Comparison of ENCODE assay signal across 11 mouse cellular contexts in genomic region chr10:130313531-130313930, GRCm38 (mm10). TPM values are rescaled to one million over a fixed set of nuclear protein-coding genes. Genes with fewer than 3 reads are reported as not detected.
DNase-seq lines count a peak whose midpoint lies in the region; ATAC-seq lines count a peak whose summit lies in the region.
"Had no signal": no experiment of that assay in that cellular context is flagged by ENCODE, and none has a peak within 500 bp of the region (broad histone marks: within the 10 kb centered on the region; RNA-seq: fewer than 3 reads in every experiment).

No protein-coding gene starts in this region.

- no peak overlapping the region for H3K4me2 ChIP-seq in forebrain, embryonic 13.5 days
- H3K4me2 ChIP-seq in forebrain, embryonic 14.5 days (ENCODE audit: low read length) = no peak overlapping the region
- H3K4me2 ChIP-seq: lung, embryonic 15.5 days had no signal

- H3K36me3 ChIP-seq in forebrain, embryonic 13.5 days (ENCODE audit: poor library complexity, severe bottlenecking) = no peaks in the 10 kb centered on the region
- no peaks in the 10 kb centered on the region for H3K36me3 ChIP-seq in forebrain, embryonic 14.5 days (ENCODE audit: control insufficient read depth, insufficient read depth, low read length)
- H3K36me3 ChIP-seq: lung, embryonic 15.5 days had no signal

- H3K4me1 ChIP-seq in forebrain, embryonic 13.5 days = no peaks in the 10 kb centered on the region
- no peaks in the 10 kb centered on the region for H3K4me1 ChIP-seq in forebrain, embryonic 14.5 days (ENCODE audit: control insufficient read depth, insufficient read depth, low read length)
- H3K4me1 ChIP-seq: lung, embryonic 15.5 days had no signal

- peak; percentile 51; the same call in 1 of the 2 replicates for ATAC-seq in forebrain, embryonic 13.5 days
- ATAC-seq in forebrain, embryonic 14.5 days = no peak
- ATAC-seq in frontal cortex, adult (ENCODE audit: low TSS enrichment) = no peak

- H3K4me3 ChIP-seq in forebrain, embryonic 13.5 days = no peak overlapping the region
- no peak overlapping the region for H3K4me3 ChIP-seq in forebrain, embryonic 14.5 days (ENCODE audit: low read depth, low read length)
- H3K4me3 ChIP-seq: lung, embryonic 15.5 days had no signal

- no peak overlapping the region for H3K9ac ChIP-seq in forebrain, embryonic 13.5 days
- no peak overlapping the region for H3K9ac ChIP-seq in forebrain, embryonic 14.5 days (ENCODE audit: low read length)
- H3K9ac ChIP-seq: lung, embryonic 15.5 days had no signal

- no peaks in the 10 kb centered on the region for H3K27me3 ChIP-seq in forebrain, embryonic 13.5 days
- H3K27me3 ChIP-seq in forebrain, embryonic 14.5 days (replicated peaks; ENCODE audit: control insufficient read depth, insufficient read depth, low read length) = no peaks in the 10 kb centered on the region
- H3K27me3 ChIP-seq: lung, embryonic 15.5 days had no signal

- H3K27ac ChIP-seq in forebrain, embryonic 13.5 days = no peak overlapping the region
- H3K27ac ChIP-seq in forebrain, embryonic 14.5 days (ENCODE audit: low read depth, low read length) = no peak overlapping the region
- H3K27ac ChIP-seq: lung, embryonic 15.5 days had no signal

- DNase-seq in forebrain, embryonic 14.5 days (ENCODE audit: low spot score) = no peak
- peak; percentile 90 for DNase-seq in 416B (ENCODE audit: low read depth)
- peak; percentile 28 for DNase-seq in brain, adult 2 months (ENCODE audit: low read depth, low spot score)
- peak; percentile 21 for DNase-seq in lung, postnatal 10 days
- no peak for DNase-seq in gastrocnemius, postnatal 25 days
- DNase-seq in right cerebral cortex, adult 18-20 months = no peak

- WGBS in forebrain, embryonic 13.5 days = 95% methylated on average over 1 of the region's 1 CpGs
- WGBS in forebrain, embryonic 14.5 days = 82% methylated on average over 1 of the region's 1 CpGs

- no peaks in the 10 kb centered on the region for H3K9me3 ChIP-seq in forebrain, embryonic 13.5 days (replicated peaks)
- no peaks in the 10 kb centered on the region for H3K9me3 ChIP-seq in forebrain, embryonic 14.5 days (replicated peaks; ENCODE audit: control insufficient read depth, low read length)
- H3K9me3 ChIP-seq: lung, embryonic 15.5 days had no signal

RNA-seq across cellular contexts. Expression of gene Tespa1, which starts 9.1 kb away (rescaled TPM):
- not detected in 2 replicates for polyA plus RNA-seq in forebrain, embryonic 13.5 days (2015; fragmentation: Nextera tagmentation; extraction: Ambion mirVana)
- not detected in 2 replicates for polyA plus RNA-seq in forebrain, embryonic 14.5 days (2014; fragmentation: Nextera tagmentation; extraction: Ambion mirVana)
- under 1 TPM in 1 of 2 experiments, not detected in 1; 0.96 TPM for total RNA-seq in gastrocnemius, postnatal 25 days (2021)
- polyA plus RNA-seq: testis, adult 2 months had no signal

RNA-seq across cellular contexts. Expression of gene Neurod4, which starts 33.5 kb away (rescaled TPM):
- polyA plus RNA-seq in forebrain, embryonic 13.5 days (2015; fragmentation: Nextera tagmentation; extraction: Ambion mirVana) = 4.4 and 4.7 TPM in 2 replicates
- 6.1 and 8.1 TPM in 2 replicates for polyA plus RNA-seq in forebrain, embryonic 14.5 days (2014; fragmentation: Nextera tagmentation; extraction: Ambion mirVana)
- total RNA-seq in gastrocnemius, postnatal 25 days (2021) = not detected
- polyA plus RNA-seq: gonadal fat pad, adult 2 months; lung, embryonic 15.5 days; testis, adult 2 months had no signal

Comparison
In these comparisons a context has a peak if more than half of its experiments do, and no peak if none do; other contexts are left out.
1. DNase-seq: peak in 416B (single experiment), brain, adult 2 months (single experiment) and lung, postnatal 10 days (single experiment); none in forebrain, embryonic 14.5 days (single experiment), gastrocnemius, postnatal 25 days (single experiment) and right cerebral cortex, adult 18-20 months (single experiment).